Mouse (Mus musculus) NIH3T3 (cell line): ENCODE data around the gene Gm3139.
"Not testable (repeated sequence)": the region's sequence is repeated elsewhere in the genome, so short reads cannot be mapped to it uniquely, and the experiment has no call there.

Source experiments
- DNase-seq: peaks from one replicate; pipeline ENCODE4 v3.0.0-alpha.2; 2012; ENCODE audit warnings: low read depth

Gene Gm3139

GRCm38 (mm10) chr5:94525987-94526386, at the start of gene Gm3139:
Gene Gm3139 (plus strand): TSS chr5:94526287.
- not testable (repeated sequence) for DNase-seq
